Mouse (Mus musculus) G1E-ER4 (cell line): ENCODE data around the gene Wdr92. TPM values are rescaled to one million over a fixed set of nuclear protein-coding genes. Genes with fewer than 3 reads are reported as not detected.

Source experiments
- GATA1 ChIP-seq: IDR thresholded peaks from one replicate; pipeline ENCODE4 v1.8.0; 2012; ENCODE audit warnings: low read length, inconsistent platforms
- polyA plus RNA-seq: library from polyadenylated mRNA; stranded (reverse); fragments of >175 nt; gene quantifications from 2 replicates; pipeline ENCODE4 v1.2.3, GENCODE M21; 2012

Wdr92 gene
- polyA plus RNA-seq, 1 experiment: 1.3 TPM

GRCm38 (mm10) chr11:17257861-17258260, 76.0 kb downstream of the Wdr92 start:
- no peak for TF ChIP-seq GATA1

- no peak for TF ChIP-seq GATA1
Measured at GRCm38 (mm10) chr11:17267176-17267575, 85.3 kb downstream of the Wdr92 start.

- no peak for TF ChIP-seq GATA1
Measured at GRCm38 (mm10) chr11:17268801-17269200, 86.9 kb downstream of the Wdr92 start.

GRCm38 (mm10) chr11:17279959-17280358, 98.1 kb downstream of the Wdr92 start:
- TF ChIP-seq GATA1: no peak

Other genes with a start within 250 kb of the Wdr92 start
- gene Fbxo48, start 230.7 kb upstream of the Wdr92 start, polyA plus RNA-seq: 0.84 and 1.1 TPM in 2 replicates
- not detected in 2 replicates for gene Cnrip1, start 130.5 kb upstream of the Wdr92 start, polyA plus RNA-seq
- gene Plek, start 129.7 kb upstream of the Wdr92 start, polyA plus RNA-seq: 1.0 and 1.4 TPM in 2 replicates
- gene Ppp3r1, start 22.8 kb upstream of the Wdr92 start, polyA plus RNA-seq: 28.6 and 43.0 TPM in 2 replicates
- 38.7 and 67.6 TPM in 2 replicates for gene Pno1, start 29.5 kb downstream of the Wdr92 start, polyA plus RNA-seq
- 1.8 and 2.4 TPM in 2 replicates for gene C1d, start 75.5 kb downstream of the Wdr92 start, polyA plus RNA-seq